Mouse (Mus musculus) layer of hippocampus, adult 9-11 months (tissue): ENCODE measurements around the gene Ankef1.

ENCODE experiments used
- DNase-seq: peaks from one replicate; pipeline ENCODE4 v3.0.0; 2022

Ankef1 gene

DNA sequence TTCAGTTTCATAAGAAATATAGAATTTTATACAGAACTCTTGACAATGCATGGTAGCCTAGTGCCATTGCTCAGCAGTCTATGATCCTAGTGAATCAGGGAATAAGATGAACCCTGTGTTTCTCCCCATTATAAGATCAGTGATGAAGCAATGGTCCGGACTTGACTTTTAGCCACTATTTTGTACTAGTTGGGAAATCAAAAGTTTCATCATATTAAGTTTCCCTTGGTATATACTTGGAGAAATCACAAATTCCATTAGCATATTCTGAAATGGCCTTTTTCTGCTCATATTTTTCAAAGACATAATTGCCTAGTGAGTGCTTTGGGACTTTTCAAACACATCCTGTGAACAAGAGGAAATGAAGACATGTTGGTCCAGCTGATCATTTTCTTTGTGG is at the start of gene Ankef1:
Ankef1 (plus strand) TSS at position 260 of the 400 bp plus-strand sequence.
- no peak for DNase-seq

DNA sequence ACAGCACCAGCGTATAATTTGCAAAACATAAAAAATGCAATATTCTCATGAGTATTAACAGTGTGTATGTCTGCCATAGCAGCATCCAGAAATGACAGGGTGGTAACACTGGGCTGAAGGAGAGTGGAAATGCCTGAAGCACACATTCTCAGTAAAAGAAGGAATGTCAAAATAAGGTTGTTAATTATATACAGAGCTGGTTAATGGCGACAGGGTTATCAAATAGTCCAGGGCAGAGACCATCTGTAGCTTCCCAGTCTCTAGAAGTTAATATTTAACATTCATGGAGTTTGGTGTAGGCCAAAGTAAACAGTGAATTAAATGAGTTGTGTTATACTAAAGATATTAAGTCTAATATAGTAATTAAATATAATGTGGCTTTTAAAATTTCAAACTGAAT is 45.2 kb upstream of the Ankef1 start:
- DNase-seq = no peak

DNA sequence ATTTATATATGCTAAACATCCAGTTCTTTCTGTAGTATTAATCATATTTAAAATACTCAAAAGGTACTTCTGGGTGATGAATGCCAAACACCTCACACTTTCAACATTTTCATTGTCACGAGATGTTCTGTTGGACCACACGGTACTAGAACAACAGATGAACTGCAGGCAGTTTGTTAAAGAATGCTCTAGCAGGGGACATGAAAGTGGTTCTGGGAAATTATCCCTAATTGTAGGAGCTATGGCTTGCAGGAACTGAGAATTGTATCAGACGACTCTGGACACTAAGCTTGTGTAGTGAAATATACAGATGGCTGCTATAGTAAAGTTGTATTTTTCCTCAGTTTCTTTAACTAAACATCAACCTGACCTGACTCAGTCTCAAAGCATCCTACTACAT is 44.8 kb upstream of the Ankef1 start:
- DNase-seq = no peak

DNA sequence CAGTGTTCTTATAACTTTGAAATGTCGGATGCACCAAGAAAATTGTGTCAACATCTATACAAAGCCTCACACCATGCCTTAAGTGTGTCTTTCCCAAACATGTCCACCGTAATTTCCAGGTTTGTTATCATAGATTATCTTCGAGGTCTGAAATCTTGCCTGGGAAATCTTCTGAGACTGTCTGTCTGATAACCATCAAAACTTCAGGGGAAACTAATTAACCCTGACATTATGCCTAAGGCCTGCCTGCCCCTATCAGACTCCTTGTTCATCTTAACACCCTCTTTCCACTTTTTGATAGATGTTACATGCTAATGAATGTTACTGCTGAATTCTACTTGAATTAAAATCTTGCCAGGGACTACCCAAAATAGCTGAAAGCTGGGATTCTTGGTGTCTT is 24.1 kb upstream of the Ankef1 start:
- no peak for DNase-seq

DNA sequence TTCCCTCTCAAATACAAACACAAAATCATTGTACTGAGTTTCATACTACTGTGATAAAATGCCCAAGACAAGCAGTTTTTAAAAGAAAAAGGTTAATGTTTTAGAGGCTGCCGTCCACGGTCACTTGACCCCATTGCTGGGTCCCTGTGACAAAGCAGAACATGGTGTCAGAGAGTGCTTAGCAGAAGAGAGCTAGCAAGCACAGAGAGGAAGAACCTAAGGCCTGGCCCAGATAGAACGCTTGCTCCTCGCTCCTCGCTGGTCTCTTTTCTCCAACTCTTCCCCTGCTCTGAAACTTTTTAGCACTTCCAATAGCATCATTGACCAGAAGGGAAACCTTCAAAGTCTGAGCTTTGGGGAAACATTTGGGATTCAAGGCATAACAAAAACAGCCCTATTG is 19.4 kb upstream of the Ankef1 start:
- DNase-seq = no peak

DNA sequence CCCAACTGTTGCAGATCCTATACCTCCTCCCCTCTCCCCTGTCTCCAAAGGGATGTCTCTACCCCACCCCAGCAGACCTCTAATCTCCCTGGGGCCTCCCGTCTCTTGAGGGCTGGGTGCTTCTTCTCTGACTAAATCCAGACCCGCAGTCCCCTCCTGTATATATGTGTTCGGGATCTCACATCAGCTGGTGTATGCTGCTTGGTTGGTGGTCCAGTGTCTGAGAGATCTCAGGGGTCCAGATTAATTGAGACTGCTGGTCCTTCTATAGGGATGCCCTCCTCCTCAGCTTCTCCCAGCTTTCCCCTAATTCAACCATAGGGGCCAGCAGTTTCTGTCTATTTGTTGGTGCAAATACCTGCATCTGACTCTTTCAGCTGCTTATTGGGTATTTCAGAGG is 18.7 kb upstream of the Ankef1 start:
- no peak for DNase-seq

DNA sequence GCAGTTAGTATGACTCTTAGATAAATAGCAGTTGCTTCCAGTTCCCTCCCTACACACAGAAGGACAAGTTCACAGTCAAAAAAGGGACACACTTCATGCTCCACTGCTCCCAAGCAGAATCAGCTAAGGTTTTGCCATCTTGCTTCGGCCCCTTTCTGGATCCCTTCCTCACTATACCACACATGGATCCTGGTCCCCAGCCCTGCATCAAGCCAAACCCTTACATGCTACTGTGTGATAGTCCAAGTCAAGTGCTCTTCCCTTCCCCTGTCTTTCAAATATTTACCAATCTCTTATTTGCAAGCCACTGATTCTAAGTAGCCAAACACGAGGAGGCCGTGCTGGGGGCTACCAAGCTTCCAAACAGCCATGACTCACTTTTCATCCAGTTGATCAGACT is 16.8 kb upstream of the Ankef1 start:
- DNase-seq = peak; percentile 3

DNA sequence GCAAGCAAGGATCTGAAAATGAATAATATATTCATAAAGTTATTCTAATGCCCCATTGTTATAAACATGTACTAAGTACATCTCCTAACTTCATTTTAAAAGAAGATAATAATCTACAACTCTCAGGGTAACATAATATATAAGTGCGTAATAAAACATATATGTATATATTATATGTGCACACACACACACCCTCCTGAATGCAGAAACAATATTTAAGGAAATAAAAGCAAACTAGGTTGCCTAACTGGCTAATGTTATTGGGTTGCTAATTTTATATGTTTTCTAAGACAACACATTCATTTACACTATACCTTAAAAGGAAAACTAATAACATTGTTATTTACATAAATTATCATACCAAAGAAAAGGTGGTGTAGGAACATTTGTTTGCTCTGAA is 16.3 kb upstream of the Ankef1 start:
- DNase-seq = no peak

DNA sequence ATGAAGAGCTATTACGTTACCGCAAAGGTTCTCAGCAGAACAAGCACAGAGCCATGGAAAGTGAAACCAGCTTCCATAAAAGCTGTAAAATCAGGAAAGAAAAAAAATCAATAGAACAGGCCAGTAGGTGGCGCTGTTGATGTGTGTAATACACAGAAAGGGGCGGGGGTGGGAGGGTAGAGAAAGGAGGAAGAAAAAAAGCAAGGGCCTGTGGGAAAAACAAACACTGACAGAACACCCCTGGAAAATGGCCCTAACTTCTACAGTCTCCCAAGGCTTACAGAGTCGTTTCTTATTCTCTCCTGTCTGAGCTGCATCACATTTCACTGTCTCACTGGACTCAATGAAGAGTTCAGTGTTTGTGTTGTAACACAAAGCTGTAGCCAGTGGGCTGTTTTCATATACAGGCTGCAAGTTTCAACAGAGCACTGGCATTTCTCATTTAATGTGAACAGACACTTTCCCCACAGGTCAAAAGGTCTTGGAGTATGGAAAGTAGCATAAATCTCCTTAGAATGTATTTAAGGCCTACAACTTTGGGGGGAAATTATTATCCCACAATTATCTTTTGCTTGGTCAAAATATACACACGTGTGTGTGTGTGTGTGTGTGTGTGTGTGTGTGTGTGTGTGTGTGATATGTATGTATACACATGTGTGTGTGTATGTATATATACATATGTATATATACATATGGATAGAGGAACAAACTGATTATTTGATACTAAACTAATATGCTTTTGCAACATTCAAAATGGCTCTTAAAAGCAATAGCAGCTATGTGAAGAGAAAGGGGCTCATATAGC is 15.7 kb upstream of the Ankef1 start:
- DNase-seq = peak; percentile 30

DNA sequence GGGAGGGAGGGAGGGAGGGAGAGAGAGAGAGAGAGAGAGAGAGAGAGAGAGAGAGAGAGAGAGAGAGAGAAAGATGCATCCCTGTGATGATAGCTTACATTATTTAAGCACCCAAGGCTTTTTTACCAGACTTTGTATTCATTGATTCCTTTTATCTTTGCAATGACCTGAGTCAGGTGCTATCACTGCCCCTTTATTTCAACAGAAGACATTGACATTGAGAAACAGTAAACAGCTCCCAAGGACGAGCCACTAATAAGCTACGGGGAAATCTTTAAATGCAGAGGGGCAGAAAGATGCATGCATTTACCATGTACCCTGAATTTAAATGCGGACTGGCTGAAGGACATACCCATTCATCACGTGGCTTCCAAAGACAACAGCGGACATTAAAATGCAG is 14.7 kb upstream of the Ankef1 start:
- no peak for DNase-seq

DNA sequence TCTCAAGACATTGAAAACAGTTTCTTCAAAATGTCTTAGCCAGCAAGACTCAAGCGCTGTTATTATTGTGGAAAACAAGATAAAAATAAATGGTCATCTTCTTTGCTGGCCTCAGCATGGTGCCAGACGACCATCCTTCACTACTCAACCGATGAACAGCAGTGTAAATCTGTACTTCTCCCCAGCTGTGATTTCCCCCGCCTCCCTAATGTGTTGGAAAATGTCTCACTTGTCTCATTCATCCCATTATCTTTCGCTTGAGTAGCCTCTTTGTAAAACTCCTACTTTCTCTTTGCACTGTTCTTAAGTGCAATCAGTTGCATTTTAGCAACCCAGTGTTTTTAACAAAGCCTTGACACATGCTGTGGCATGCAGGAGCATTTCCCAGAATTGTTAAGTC is 9.4 kb downstream of the Ankef1 start:
- DNase-seq = no peak

DNA sequence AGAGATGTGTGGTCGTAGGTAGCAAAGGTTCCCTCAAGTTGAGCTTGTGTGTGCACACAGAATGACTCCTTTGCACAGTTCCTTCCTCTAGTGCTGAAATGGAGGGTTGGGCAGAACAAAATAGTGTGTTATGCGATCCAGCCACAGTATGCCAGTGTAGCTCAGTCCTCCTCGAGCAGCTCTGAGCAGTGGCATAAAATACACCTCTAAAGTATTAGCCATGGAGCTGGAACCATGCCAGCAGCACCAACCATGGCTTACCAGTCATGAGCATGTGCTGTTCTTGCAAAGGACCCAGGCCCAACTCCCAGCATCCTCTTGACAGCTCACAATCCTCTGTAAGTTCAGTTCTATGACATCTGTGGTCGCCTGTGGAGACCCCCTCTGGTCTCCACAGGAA is 10.0 kb downstream of the Ankef1 start:
- no peak for DNase-seq

DNA sequence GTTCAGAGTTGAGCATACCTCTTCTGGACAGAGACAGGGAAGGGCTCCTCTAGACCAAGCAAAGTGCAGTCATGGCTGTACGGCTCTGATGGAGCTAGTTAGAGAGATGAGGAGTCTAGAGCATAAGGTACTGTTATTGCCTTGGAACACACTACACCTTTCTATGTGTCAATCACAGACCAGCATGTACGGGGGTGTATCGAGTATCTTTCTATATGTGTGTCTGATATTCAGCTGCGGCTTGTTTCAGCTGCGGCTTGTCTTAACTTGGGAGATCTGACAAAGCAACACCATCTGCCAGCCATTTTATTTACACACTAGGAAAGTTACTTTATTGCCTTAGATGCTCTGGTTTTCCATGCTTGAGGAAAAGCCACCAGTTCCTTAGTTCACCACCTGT is 11.1 kb downstream of the Ankef1 start:
- peak; percentile 72 for DNase-seq

DNA sequence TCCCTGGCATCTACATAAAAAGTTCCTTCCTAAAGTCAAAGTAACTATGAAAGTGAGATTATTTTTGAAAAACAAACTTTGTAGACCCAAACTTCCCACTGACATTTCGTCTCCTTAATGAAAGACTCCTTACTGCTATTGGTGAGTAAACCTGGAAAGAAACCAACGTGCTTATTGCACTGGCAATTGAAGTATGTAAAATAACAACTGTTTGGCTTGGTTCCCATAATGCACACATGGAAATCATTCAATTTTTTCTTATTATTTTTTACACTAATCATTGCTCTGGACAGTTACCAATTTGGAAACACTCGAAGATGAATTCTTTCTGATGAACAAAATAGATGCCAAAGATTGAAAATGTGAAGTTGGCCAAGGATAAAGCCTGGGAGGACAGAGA is 12.1 kb downstream of the Ankef1 start:
- DNase-seq = no peak

DNA sequence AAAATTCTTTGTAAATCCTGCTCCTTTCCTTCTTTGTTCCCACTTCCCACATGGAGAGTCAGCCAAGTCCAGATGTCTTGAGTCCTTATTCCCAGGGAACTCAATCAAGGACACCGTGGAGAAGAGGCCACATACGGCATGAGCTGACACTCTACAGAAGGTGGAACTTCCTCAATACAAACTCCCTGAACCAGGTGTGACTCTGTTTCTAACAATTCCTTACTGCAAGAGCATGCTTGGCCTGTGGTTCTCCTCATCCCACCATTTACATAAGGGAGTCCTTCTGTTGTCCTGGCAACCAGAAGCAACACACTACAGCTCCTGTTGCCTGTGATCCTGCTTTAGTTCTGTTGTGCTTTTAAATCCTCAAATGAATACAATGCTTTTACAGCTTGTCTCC is 13.8 kb downstream of the Ankef1 start:
- peak; percentile 44 for DNase-seq

DNA sequence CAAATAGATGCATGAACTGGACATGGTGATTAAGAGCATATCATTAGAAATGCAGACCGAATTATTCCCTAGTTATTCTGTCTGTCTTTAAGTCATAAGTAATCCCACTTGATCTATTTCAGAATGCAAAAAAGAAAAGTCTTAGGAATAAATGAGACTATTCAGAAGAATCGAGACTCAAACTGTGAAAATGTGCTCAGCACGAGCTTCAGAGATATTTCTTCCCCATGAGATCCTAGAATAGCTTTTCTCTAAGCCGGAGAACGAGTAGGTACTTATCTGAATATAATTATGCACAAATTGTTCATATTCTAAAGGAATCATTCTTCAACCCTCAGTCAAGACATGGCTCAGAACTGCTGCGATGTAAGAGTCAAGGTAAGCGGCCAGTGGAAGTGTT is 27.2 kb downstream of the Ankef1 start:
- no peak for DNase-seq

DNA sequence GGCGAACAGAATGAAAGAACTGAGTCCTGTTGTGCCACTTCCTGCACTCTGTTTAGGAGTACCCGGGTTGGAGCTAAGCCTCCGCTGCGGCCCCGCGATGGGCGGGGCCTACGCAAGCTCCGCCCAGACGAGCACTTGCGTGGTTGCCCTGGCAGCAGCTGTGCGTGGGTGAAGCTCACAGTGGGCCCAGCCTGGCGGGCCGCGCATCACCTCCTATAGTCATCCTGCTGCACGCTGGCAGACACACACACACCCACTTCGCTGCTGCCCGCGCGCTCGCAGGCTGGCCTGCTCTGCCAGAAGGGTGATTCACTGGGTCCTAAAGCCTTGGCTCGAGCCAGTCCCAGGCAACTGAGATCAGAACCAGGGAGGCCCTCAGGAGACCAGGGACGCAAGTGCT is 30.3 kb downstream of the Ankef1 start:
- peak; percentile 96 for DNase-seq

DNA sequence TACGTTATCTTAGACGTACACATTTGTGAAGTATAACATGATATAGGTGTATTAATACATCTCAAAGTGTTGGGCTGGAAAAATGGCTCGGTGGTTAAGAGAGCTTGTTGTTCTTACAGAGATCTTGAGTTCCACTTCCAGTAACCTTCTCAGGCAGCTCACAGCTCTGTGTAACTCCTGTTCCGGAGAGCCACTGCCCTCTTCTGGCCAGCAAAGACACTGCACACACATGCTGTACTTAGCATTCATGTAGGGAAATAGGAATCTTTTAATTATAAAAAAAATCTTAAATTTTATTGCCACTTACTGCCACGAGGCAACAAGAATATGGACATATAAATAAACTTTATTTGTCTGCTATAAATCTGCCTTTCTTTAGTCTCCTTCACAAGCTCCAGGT is 56.3 kb downstream of the Ankef1 start:
- DNase-seq = no peak

DNA sequence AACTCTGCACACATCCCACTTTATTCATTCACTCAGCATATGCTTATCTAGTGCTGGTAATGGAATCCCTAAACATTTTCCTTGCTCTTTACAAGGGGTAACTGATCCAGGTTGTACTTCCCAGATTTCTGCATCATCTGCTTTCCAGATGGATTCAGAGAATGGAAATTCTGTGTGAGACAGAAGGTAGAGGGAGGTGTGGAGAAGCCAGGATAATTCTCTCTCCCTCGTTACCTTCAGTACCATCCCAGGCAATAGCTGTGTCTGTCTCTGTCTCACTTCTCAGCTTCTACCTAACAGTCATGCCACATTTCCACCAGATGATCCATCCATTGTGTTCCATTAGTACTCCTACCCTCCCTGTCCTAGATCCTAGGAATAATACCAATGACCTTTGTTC is 60.6 kb downstream of the Ankef1 start:
- DNase-seq = peak; percentile 16

DNA sequence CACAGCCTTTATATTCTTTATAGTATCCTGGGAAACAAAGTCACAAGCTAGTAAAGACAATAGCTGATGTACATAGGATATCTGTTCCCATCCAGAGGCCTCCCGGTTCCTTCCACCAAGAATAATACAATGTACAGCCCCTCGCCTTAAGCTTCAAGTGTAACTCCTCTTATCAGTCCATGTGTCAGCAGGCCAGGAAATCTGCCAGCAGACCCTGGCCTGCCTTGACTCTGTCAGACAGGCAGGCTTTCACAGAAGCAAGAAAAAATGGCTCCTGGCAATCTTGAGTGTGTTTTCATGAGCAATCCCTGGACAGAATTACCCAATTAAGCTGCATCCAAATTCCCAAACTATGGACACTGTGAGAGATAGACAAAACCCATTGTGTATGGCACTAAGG is 69.1 kb downstream of the Ankef1 start:
- DNase-seq = no peak

DNA sequence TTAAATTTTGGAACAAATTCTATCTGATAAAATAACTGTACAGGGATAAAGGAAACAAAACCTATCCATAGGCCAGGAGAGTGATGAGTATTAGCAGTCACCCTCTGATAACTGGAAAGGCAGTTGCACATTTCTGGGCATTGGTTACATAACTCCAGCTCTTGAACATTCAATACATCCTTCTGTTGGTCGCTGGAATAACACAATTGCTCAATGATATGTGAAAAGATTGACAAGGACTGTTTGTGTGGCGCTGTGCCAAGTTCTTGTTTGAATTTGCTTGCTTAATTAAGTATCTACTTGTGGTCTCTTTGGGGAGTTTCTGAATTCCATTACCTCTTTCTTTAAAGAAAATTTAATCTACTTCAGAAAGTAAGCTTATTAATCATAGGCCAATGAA is 81.1 kb downstream of the Ankef1 start:
- no peak for DNase-seq

DNA sequence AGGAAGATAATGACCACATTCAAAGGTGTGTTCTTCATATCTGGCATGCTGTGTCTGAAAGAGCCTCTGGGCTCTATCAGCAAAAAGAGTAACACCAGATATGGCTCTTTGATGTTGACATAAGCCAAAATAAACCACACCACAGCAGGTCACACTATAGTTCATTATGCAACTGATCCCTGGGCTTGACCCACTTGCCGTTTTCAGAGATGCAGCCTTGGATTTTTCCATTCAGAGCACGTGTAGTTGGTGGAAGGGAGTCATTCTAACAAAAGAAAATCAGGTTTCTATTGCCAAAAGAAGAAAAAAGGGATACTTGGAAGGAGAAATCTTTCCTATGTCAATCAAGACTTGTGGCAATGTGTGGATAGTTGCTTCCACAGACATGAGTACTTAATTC is 87.1 kb downstream of the Ankef1 start:
- no peak for DNase-seq

DNA sequence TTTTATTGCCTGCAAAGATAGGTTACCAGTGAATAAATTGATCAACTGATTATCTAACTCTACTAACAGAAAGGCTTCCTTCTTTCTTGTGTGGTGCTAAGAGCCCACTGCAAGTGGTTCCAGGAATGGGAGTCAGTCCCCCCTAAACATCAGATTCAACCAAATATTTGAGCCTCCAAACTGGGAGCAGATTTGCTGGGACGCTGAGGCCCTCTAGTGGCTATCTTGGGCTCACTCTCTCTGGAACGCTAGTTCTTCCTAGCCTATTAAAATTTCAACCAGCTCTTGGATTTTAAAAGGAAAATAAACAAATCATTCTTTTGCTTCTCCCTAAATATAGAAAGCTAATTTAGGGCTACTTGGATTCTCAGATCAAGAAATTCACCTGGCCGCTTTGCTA is 94.7 kb downstream of the Ankef1 start:
- no peak for DNase-seq

DNA sequence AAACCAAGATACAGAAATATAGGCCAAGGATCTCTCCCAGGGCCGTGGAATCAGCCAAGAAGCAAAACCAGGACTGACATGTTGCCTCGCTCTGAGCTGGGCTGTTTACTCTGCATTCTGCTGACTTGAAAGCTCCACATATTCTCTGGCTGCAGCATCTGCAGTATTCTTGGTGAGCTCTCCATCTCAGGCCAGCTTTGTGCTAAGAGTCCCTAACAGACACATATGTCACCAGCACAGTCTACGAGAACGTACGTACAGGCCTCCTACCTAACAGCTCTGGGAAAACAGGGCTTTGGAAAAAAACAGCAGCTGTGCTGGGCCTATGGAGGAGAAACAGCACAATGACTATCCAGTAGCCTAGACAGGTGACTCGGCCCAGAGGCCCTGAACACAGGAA is 97.0 kb downstream of the Ankef1 start:
- peak; percentile 60 for DNase-seq

DNA sequence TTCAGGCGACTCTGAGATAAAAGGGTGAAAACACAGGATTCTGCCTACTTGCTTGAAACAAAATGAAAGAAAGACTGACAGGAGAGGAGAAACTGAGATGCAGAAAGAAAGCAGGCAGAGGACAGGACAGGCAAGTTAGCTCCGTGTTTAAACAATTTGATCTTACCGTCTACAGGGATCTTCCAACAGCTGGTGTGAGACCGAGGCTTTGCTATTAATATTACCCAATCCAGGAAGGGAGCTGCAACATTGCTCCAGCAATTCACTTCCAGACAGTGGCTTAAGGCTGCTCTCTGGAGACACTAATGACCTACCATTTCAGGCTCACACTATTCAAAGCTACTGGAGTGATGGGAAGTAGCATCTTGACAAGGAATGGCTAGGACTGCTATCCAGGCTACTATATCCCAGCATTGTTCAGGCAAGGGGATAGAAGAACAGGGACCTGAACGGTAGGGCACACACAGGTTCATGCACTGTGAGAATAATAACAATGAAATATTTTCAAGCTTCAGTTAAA is 99.0 kb downstream of the Ankef1 start:
- DNase-seq = no peak
